Mouse (Mus musculus) MN1 (cell line): Measurements from ENCODE around the gene 4931440F15Rik.
"Not testable (repeated sequence)": the region's sequence is repeated elsewhere in the genome, so short reads cannot be mapped to it uniquely, and the experiment has no call there.

ENCODE experiments used
- DNase-seq: peaks from one replicate; pipeline ENCODE4 v3.0.0-alpha.2; 2016; ENCODE audit warnings: low spot score

Gene 4931440F15Rik

GRCm38 (mm10) chr11:29825271-29825718 is at the start of gene 4931440F15Rik:
Gene 4931440F15Rik, minus strand, starts transcription at chr11:29825668.
- DNase-seq, result not testable (repeated sequence)

GRCm38 (mm10) chr11:29874781-29875180 is 49.3 kb upstream of the 4931440F15Rik start:
- DNase-seq, result not testable (repeated sequence)

- DNase-seq, result no peak
These were observed 44.7 kb upstream of the 4931440F15Rik start for GRCm38 (mm10) chr11:29870174-29870573.

GRCm38 (mm10) chr11:29864269-29864668 is 38.8 kb upstream of the 4931440F15Rik start:
- DNase-seq, result no peak

- DNase-seq, result peak; percentile 78
These were observed 36.4 kb upstream of the 4931440F15Rik start for GRCm38 (mm10) chr11:29861750-29862397.

GRCm38 (mm10) chr11:29861040-29861439 is 35.6 kb upstream of the 4931440F15Rik start:
- no peak for DNase-seq

GRCm38 (mm10) chr11:29840606-29841227 is 15.2 kb upstream of the 4931440F15Rik start:
- DNase-seq, result no peak

GRCm38 (mm10) chr11:29839781-29840180 is 14.3 kb upstream of the 4931440F15Rik start:
- DNase-seq, result peak; percentile 96

- peak; percentile 40 for DNase-seq
These were observed 11.6 kb upstream of the 4931440F15Rik start for GRCm38 (mm10) chr11:29837066-29837465.

GRCm38 (mm10) chr11:29827729-29828128 is 2.3 kb upstream of the 4931440F15Rik start:
- no peak for DNase-seq

- DNase-seq, result no peak
These were observed 533 bp upstream of the 4931440F15Rik start for GRCm38 (mm10) chr11:29826001-29826400.

- DNase-seq, result not testable (repeated sequence)
These were observed 796 bp downstream of the 4931440F15Rik start for GRCm38 (mm10) chr11:29824474-29825270.

- DNase-seq, result no peak
These were observed 2.3 kb downstream of the 4931440F15Rik start for GRCm38 (mm10) chr11:29823141-29823540.

- DNase-seq, result no peak
These were observed 9.8 kb downstream of the 4931440F15Rik start for GRCm38 (mm10) chr11:29815670-29816069.

- DNase-seq, result no peak
These were observed 10.2 kb downstream of the 4931440F15Rik start for GRCm38 (mm10) chr11:29815261-29815660.

GRCm38 (mm10) chr11:29813267-29813666 is 12.2 kb downstream of the 4931440F15Rik start:
- DNase-seq, result no peak

GRCm38 (mm10) chr11:29812475-29812874 is 13.0 kb downstream of the 4931440F15Rik start:
- no peak for DNase-seq

GRCm38 (mm10) chr11:29810324-29810723 is 15.1 kb downstream of the 4931440F15Rik start:
- no peak for DNase-seq

- no peak for DNase-seq
These were observed 16.4 kb downstream of the 4931440F15Rik start for GRCm38 (mm10) chr11:29808981-29809589.

GRCm38 (mm10) chr11:29808173-29808980 is 17.1 kb downstream of the 4931440F15Rik start:
- DNase-seq, result no peak

- DNase-seq, result no peak
These were observed 18.1 kb downstream of the 4931440F15Rik start for GRCm38 (mm10) chr11:29807325-29807724.
